Mouse (Mus musculus) retina, postnatal 7 days (tissue): Measurements from ENCODE around the gene Tmem120b.

ENCODE experiments used
- DNase-seq: peaks from one replicate; pipeline ENCODE4 v3.0.0-alpha.2; 2012; ENCODE audit warnings: low read depth, low spot score

Tmem120b gene

GRCm38 (mm10) chr5:123140694-123141554 is 72.7 kb downstream of the Tmem120b start:
- peak; percentile 87 for DNase-seq

GRCm38 (mm10) chr5:123141555-123142160 is 73.4 kb downstream of the Tmem120b start:
- no peak for DNase-seq

- DNase-seq: no peak
Observed at GRCm38 (mm10) chr5:123142161-123143157, 74.2 kb downstream of the Tmem120b start, which contains the start of gene Setd1b. Gene Setd1b (plus strand): TSS chr5:123142193.

- DNase-seq: no peak
Observed at GRCm38 (mm10) chr5:123143251-123143970, 75.2 kb downstream of the Tmem120b start.

GRCm38 (mm10) chr5:123143971-123144745 is 75.9 kb downstream of the Tmem120b start:
- no peak for DNase-seq

- DNase-seq: no peak
Observed at GRCm38 (mm10) chr5:123144746-123145590, 76.8 kb downstream of the Tmem120b start.

- DNase-seq: no peak
Observed at GRCm38 (mm10) chr5:123146357-123146756, 78.1 kb downstream of the Tmem120b start.

- DNase-seq: no peak
Observed at GRCm38 (mm10) chr5:123147569-123147968, 79.4 kb downstream of the Tmem120b start.

GRCm38 (mm10) chr5:123148073-123148722 is 80.0 kb downstream of the Tmem120b start:
- DNase-seq: no peak

- DNase-seq: no peak
Observed at GRCm38 (mm10) chr5:123149451-123150400, 81.5 kb downstream of the Tmem120b start.

- DNase-seq: no peak
Observed at GRCm38 (mm10) chr5:123150641-123151040, 82.4 kb downstream of the Tmem120b start.

- DNase-seq: no peak
Observed at GRCm38 (mm10) chr5:123151077-123151476, 82.9 kb downstream of the Tmem120b start.

GRCm38 (mm10) chr5:123151707-123152362 is 83.6 kb downstream of the Tmem120b start:
- DNase-seq: no peak

GRCm38 (mm10) chr5:123152901-123153300 is 84.7 kb downstream of the Tmem120b start:
- DNase-seq: no peak

- no peak for DNase-seq
Observed at GRCm38 (mm10) chr5:123155425-123155824, 87.2 kb downstream of the Tmem120b start.

GRCm38 (mm10) chr5:123156763-123157162 is 88.5 kb downstream of the Tmem120b start:
- no peak for DNase-seq

- no peak for DNase-seq
Observed at GRCm38 (mm10) chr5:123157972-123158371, 89.8 kb downstream of the Tmem120b start.
